Mouse (Mus musculus) hindbrain, embryonic 13.5 days (tissue): ENCODE measurements at regions not wholly inside any gene's neighbourhood (a gene's known extent, or its start where the extent isn't known, plus 50 kb on each side); places are given as distances from the start of the nearest gene placed in this dataset.
A peak's percentile ranks its signal among the peaks of the same experiment; 100 is the strongest.

Experiments used
- ATAC-seq: fragments of 200-750 bp; cut with Nextera tagmentation; 2 replicates; pipeline ENCODE4 v1.8.0; 2017; ENCODE audit warnings: moderate TSS enrichment; ENCODE audit not compliant: low FRiP score
- H3K27ac ChIP-seq: fragments of 300-500 bp; sonication (generic); 2 replicates; pipeline ENCODE4 v1.5.1; 2015; ENCODE audit warnings: inconsistent platforms, mild to moderate bottlenecking, moderate library complexity
- H3K27me3 ChIP-seq: fragments of 300-500 bp; sonication (generic); 2 replicates; pipeline ENCODE4 v1.6.1; 2015; ENCODE audit warnings: mild to moderate bottlenecking, inconsistent platforms
- H3K36me3 ChIP-seq: fragments of 300-500 bp; sonication (generic); 2 replicates; pipeline ENCODE4 v1.6.1; 2015; ENCODE audit warnings: mild to moderate bottlenecking, inconsistent platforms
- H3K4me1 ChIP-seq: fragments of 300-500 bp; sonication (generic); replicated peaks from 2 replicates; pipeline ENCODE4 v1.6.1; 2015; ENCODE audit warnings: inconsistent platforms
- H3K4me2 ChIP-seq: fragments of 300-500 bp; sonication (generic); 2 replicates; pipeline ENCODE4 v1.6.1; 2015; ENCODE audit warnings: inconsistent platforms, mild to moderate bottlenecking, moderate library complexity
- H3K4me3 ChIP-seq: fragments of 300-500 bp; sonication (generic); 2 replicates; pipeline ENCODE4 v1.5.1; 2015; ENCODE audit warnings: mild to moderate bottlenecking, inconsistent platforms
- H3K9ac ChIP-seq: fragments of 300-500 bp; sonication (generic); 2 replicates; pipeline ENCODE4 v1.6.1; 2015; ENCODE audit warnings: mild to moderate bottlenecking, inconsistent platforms
- H3K9me3 ChIP-seq: fragments of 300-500 bp; sonication (generic); 2 replicates; pipeline ENCODE4 v1.6.1; 2016; ENCODE audit warnings: inconsistent platforms
- WGBS: fragments of 180-500 bp; shearing (Covaris S2); methylation state at CpG from one replicate; pipeline ENCODE4 v1.1.7; 2015; 5-methylcytosine and 5-hydroxymethylcytosine counted together

DNA sequence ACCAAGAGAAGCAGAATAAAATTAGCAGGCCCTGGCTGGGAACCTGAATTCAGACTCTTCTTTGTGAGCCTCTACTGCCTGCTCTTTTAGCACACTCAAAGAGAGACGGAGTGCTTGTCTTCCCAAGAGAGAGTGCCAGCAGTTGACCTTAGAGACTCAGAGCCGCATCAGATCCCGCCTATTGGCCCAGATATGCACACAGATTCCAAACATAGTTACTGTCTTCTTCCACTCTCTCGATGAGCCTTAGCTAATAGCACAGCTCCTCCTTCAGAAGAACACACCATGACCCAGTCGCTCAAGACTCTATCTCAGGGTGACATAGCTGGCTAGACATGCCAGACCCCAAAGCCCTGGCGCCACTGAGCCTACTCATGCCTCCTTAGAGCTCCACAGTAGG lies 139.8 kb downstream of the Fgf18 start:
- no peaks in the 10 kb centered on the region for H3K27me3 ChIP-seq
- H3K9ac ChIP-seq, result no peak overlapping the region
- H3K4me2 ChIP-seq, result no peak overlapping the region
- ATAC-seq, result no peak
- no peak overlapping the region for H3K27ac ChIP-seq
- no peak overlapping the region for H3K4me3 ChIP-seq
- WGBS, result 91% methylated on average over 6 of the region's 6 CpGs
- H3K9me3 ChIP-seq, result no peaks in the 10 kb centered on the region
- H3K4me1 ChIP-seq, result peaks cover 12% of the 10 kb centered on the region
- no peaks in the 10 kb centered on the region for H3K36me3 ChIP-seq

DNA sequence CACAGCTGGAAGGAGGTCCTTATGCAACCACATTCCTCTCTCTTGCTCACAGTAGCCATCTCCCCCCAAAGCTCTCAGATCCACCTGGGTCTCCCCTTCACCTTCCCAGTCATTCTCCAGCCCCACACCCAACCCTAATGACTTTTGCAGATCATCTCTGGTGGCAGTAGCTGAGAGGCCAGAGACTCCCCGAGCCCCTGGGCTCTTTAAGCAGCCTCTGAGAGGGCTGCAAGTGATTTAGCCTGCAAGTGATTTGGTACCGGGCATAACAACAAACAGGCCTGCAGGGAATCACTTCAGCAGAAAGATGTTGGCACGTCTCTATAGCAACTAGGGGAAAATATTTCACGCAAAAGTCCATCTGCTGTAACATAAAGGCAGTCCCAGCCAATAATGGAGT lies 142.0 kb downstream of the Fgf18 start:
- no peak overlapping the region for H3K4me3 ChIP-seq
- H3K9ac ChIP-seq, result no peak overlapping the region
- H3K9me3 ChIP-seq, result no peaks in the 10 kb centered on the region
- H3K27me3 ChIP-seq, result no peaks in the 10 kb centered on the region
- 19% methylated on average over 4 of the region's 4 CpGs for WGBS
- ATAC-seq, result 0 out of 2 replicates have a peak, but pooled peaks have one; percentile 28
- H3K36me3 ChIP-seq, result no peaks in the 10 kb centered on the region
- peak overlapping the region; percentile 49 for H3K27ac ChIP-seq
- H3K4me2 ChIP-seq, result no peak overlapping the region
- H3K4me1 ChIP-seq, result peaks cover 12% of the 10 kb centered on the region

DNA sequence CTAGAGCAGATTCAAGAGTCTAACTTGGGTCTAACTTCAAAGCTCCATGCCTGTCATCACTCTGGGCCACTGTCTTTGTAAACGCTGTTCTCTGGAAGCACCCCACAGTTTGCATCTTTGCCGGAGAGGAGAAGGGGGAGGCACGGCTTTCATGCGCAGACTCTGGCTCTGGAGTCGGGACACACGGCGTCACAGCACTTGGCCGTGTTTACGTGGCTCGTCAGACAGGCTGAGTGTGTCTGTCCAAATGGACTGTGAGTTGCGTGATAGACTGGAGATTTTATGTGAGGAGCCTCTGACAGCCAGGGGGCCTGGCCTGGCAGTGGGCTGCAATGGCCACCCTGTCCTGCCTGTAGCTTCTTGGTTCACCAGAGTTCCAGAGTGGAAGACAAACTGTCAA lies 142.6 kb downstream of the Fgf18 start:
- no peaks in the 10 kb centered on the region for H3K36me3 ChIP-seq
- ATAC-seq, result 0 out of 2 replicates have a peak, but pooled peaks have one; percentile 3
- H3K9me3 ChIP-seq, result no peaks in the 10 kb centered on the region
- H3K4me1 ChIP-seq, result peaks cover 12% of the 10 kb centered on the region
- H3K4me2 ChIP-seq, result no peak overlapping the region
- H3K9ac ChIP-seq, result no peak overlapping the region
- H3K4me3 ChIP-seq, result no peak overlapping the region
- 84% methylated on average over 11 of the region's 11 CpGs for WGBS
- H3K27ac ChIP-seq, result no peak overlapping the region
- no peaks in the 10 kb centered on the region for H3K27me3 ChIP-seq

DNA sequence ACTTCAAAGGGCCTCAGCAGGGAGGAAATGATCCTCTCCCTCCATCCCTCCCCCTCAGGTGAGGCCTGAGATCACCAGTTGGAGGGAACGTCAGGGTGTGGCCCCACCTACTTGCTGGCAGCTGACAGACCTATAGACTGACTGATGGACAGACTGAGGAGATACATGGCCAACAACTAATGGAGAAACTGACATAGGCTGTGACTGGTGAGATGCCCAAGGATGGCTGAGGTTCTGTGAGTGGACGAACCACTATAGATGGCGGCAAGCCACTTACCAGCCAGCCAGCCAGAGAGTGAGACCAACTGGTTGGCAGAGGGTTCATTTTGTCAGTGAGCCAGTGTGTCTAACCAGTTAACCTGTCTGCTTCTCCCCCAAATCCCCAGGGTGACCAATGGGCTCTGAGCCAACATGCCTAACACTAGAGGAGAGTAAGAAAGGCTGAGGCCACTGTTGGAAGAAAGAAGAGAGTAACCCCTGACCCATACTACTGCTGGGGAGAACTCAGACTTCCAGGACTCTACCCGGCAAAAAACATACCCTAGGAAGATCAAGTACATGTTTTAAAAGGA lies 147.4 kb downstream of the Fgf18 start:
- H3K27ac ChIP-seq, result no peak overlapping the region
- WGBS, result 89% methylated on average over 4 of the region's 4 CpGs
- H3K27me3 ChIP-seq, result no peaks in the 10 kb centered on the region
- no peaks in the 10 kb centered on the region for H3K9me3 ChIP-seq
- H3K4me1 ChIP-seq, result peaks cover 3% of the 10 kb centered on the region; the same call in 1 of the 2 replicates
- H3K4me2 ChIP-seq, result no peak overlapping the region
- no peak overlapping the region for H3K4me3 ChIP-seq
- ATAC-seq, result no peak
- no peaks in the 10 kb centered on the region for H3K36me3 ChIP-seq
- no peak overlapping the region for H3K9ac ChIP-seq

DNA sequence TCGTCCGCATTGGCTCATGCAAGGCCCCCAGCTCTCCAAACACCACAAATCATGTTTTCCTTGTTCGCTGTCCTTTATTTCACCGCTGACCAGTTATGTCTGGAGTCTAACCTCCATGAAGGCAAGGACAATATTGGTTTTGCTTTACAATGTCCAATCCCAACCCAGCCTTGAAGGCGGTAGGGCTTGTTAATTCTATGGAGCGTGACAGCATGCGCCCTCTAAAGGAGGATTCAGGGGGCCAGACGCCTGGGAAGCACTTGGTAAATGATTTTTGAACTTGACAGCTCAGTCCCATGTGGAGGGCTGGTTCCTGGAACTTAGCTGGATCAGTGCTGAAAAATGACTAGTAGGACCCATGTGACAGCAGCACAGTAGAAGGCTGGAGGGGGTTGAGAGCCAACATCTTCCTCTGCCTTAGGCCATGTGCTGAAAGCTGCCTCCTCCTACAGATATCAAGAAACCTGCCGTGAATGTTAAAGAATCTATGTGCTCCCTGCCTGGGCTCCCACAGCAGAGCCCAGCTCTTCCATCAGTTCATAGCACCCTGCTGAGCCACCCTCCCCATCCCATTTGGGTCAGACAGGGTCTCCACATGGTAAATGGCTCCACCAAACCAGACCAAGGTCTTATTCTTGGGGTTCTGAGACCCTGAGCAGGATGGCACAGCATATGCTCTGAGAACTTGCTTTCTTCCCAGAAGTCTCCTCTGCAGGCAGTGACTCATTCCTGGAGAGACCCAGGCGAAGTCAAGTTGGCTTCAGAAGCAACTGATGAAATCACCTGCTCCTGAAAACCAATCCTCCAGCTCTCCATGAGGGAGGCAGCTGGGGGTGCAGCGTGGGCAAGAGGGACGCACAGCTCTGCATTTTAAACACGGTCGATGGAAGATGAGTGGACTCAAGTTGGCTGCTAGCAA lies 148.3 kb downstream of the Fgf18 start:
- Histone ChIP-seq H3K36me3 (no peaks in the 10 kb centered on the region), H3K27ac (no peak overlapping the region), H3K4me3 (no peak overlapping the region), H3K4me1 (no peaks in the 10 kb centered on the region), H3K9ac (no peak overlapping the region), H3K27me3 (no peaks in the 10 kb centered on the region), H3K9me3 (no peaks in the 10 kb centered on the region), H3K4me2 (no peak overlapping the region)
- WGBS, result 82% methylated on average over 14 of the region's 14 CpGs
- no peak for ATAC-seq

DNA sequence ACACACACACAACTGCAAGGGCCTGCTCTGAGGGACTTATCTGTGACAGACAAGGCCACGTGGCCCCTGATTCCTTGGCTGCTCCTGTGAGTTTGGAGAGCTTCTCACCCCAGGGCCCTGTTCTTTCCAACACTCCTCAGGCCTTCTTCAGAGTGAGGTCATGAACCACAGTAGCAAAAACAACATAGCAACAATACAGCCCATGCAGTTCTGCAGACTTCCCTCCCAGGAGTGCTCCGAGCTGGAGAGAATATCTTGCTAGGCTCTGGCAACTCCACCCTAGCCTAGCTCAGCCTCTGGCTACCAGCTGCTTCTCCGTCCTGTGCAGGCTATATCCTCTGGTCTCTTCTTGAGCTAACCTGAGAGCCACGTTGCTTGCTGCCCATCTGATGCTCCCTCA lies 152.8 kb downstream of the Fgf18 start:
- Histone ChIP-seq H3K4me2 (no peak overlapping the region), H3K36me3 (no peaks in the 10 kb centered on the region), H3K9ac (no peak overlapping the region), H3K27ac (no peak overlapping the region), H3K9me3 (no peaks in the 10 kb centered on the region), H3K27me3 (0 out of 2 replicates have a peak, but pooled peaks cover 3% of the 10 kb centered on the region), H3K4me3 (no peak overlapping the region), H3K4me1 (no peaks in the 10 kb centered on the region)
- 73% methylated on average over 4 of the region's 4 CpGs for WGBS
- ATAC-seq, result no peak

DNA sequence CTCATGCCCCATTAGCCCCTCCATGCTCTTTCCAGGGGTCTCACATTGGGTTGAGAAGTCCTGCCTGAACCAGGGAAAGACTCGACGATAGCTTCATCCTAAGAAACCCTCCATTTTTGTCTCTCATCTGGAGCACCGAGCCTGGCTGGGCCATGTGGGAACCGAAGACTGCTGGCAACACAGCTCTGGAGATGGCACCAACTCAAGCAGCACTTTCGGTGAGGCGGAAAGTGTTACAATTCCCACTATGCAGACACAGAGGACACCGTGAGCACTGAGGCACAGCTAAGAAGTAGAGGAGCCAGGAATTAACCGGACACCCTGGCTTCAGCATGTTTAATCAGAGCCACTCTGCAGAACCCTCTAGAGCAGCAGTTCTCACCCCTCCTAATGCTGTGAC lies 153.8 kb downstream of the Fgf18 start:
- no peak for ATAC-seq
- Histone ChIP-seq H3K4me2 (no peak overlapping the region), H3K36me3 (no peaks in the 10 kb centered on the region), H3K9ac (no peak overlapping the region), H3K9me3 (no peaks in the 10 kb centered on the region), H3K27ac (no peak overlapping the region), H3K4me3 (no peak overlapping the region), H3K27me3 (0 out of 2 replicates have a peak, but pooled peaks cover 3% of the 10 kb centered on the region), H3K4me1 (no peaks in the 10 kb centered on the region)
- 88% methylated on average over 8 of the region's 8 CpGs for WGBS

DNA sequence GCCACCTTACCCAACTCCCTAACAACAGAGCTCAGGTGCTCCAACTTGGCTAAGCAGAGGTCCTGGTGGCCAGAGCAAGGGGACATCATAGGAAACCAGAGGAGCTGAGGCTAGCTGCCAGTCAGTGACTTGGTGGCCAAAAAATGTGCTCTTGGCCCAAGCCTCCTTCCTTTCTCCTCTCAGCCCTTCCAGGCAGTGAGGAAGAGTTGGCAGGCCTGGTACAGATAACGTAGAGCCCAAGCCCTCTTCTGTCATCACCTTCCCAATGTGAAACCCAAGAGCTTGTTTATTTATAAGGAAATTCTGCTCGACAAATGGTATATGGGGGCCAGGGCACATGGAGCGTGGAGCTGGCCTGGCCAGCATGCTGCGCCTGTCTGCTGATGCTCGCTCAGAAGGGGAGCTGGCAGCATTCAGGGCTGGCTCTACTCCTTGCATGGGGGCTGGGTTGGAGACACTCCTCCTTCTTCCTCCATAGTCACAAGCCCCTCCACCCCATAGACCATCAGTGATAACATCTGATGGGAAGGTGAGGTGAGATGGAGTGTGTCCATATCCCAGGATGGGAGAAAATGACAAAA lies 156.1 kb downstream of the Fgf18 start:
- Histone ChIP-seq H3K9ac (no peak overlapping the region), H3K9me3 (no peaks in the 10 kb centered on the region), H3K27ac (no peak overlapping the region), H3K4me1 (no peaks in the 10 kb centered on the region), H3K4me2 (no peak overlapping the region), H3K4me3 (no peak overlapping the region), H3K36me3 (no peaks in the 10 kb centered on the region), H3K27me3 (0 out of 2 replicates have a peak, but pooled peaks cover 3% of the 10 kb centered on the region)
- no peak for ATAC-seq
- WGBS, result 87% methylated on average over 5 of the region's 5 CpGs

DNA sequence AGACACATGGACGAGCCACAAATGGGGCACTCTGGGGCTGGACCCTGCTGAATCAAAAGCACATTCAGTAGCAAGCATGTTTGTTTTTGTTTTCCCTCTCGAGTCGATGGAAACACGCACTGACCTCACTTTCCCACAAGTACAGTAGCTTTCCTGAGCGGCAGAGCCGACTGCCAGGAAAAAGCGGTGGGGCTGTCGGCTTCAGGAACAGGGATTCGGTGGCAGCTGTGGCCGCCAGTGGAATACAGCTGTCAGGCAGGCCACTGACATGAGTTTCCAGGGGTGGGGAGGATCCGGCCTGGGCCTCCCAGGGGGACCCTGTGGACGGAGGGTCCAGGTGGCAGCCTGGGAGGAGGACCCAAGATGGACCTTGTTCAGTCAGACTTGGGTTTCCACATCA lies 157.0 kb downstream of the Fgf18 start:
- Histone ChIP-seq H3K9me3 (no peaks in the 10 kb centered on the region), H3K27ac (no peak overlapping the region), H3K4me3 (no peak overlapping the region), H3K27me3 (0 out of 2 replicates have a peak, but pooled peaks cover 3% of the 10 kb centered on the region), H3K36me3 (no peaks in the 10 kb centered on the region), H3K4me1 (no peaks in the 10 kb centered on the region), H3K9ac (no peak overlapping the region), H3K4me2 (no peak overlapping the region)
- 90% methylated on average over 12 of the region's 12 CpGs for WGBS
- ATAC-seq, result no peak

DNA sequence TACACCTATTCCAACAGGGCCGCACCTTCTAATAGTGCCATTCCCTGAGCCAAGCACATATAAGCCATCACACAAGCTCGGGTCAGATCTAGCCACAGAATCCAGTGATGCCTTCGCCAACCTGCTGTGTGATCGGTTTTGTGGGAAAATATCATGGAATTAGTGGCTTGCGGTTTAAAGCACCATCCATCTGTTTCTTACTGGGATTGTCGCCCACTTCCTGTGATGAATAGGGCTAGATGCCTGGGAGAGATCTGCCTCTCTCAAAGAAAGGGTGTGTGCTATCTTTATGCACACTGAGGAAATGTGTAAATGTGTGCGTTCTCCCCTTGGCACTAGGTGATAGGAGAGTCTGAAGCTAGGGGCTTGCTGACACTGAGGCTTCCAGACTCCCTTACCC lies 154.5 kb upstream of the Smim23 start:
- ATAC-seq, result no peak

DNA sequence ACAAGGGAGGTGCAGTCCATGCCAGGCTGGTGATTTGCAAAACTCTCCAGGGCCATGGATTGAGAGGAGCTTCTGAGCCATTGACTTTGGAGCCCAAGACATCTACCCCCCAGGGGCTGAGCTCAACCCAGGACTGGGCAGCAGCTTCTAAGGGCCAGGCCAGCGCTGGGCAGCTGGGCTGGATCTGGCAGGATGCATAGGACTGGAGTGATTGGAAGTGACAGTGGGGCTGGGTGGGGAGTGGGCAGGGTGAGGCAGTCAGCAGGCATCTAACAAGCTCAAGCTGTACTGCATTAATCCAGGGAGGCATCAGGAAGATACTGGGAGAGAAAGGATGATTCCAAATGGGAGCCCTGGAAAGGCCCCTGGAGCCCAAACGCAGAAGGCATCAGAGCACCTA lies 152.2 kb upstream of the Smim23 start:
- no peak overlapping the region for H3K9ac ChIP-seq
- H3K4me2 ChIP-seq, result no peak overlapping the region
- no peaks in the 10 kb centered on the region for H3K36me3 ChIP-seq
- no peaks in the 10 kb centered on the region for H3K4me1 ChIP-seq
- 87% methylated on average over 2 of the region's 2 CpGs for WGBS
- H3K27me3 ChIP-seq, result no peaks in the 10 kb centered on the region
- ATAC-seq, result no peak
- H3K9me3 ChIP-seq, result peaks cover 4% of the 10 kb centered on the region; the same call in 1 of the 2 replicates
- H3K4me3 ChIP-seq, result no peak overlapping the region
- no peak overlapping the region for H3K27ac ChIP-seq

More for the DNA sequence above, 154.5 kb upstream of the Smim23 start:
- no peaks in the 10 kb centered on the region for H3K27me3 ChIP-seq
- H3K36me3 ChIP-seq, result no peaks in the 10 kb centered on the region
- H3K27ac ChIP-seq, result no peak overlapping the region
- WGBS, result 94% methylated on average over 7 of the region's 7 CpGs
- no peaks in the 10 kb centered on the region for H3K4me1 ChIP-seq
- H3K9ac ChIP-seq, result no peak overlapping the region
- H3K4me3 ChIP-seq, result no peak overlapping the region
- H3K9me3 ChIP-seq, result peaks cover 4% of the 10 kb centered on the region; the same call in 1 of the 2 replicates
- no peak overlapping the region for H3K4me2 ChIP-seq

DNA sequence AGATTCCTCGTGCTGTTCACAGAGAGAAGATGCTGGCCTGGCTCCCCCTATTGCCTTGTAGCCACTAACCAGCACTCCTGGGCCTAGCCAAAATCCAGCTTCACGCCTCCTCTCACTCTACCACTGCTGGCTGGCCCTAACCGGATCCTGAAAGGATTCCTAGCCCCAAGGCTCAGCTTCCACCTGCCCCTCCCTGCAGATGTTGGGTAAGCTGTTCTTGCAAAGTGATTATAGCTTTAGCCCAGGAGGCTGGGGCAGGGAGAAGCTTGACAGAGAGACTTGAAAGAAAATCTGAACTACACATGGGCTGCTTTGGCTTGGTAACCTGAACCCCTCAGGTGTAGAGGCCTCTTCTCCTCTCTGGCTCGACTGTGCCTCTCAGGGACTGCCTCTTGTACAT lies 149.0 kb upstream of the Smim23 start:
- ATAC-seq, result no peak
- Histone ChIP-seq H3K36me3 (no peaks in the 10 kb centered on the region), H3K27ac (no peak overlapping the region), H3K9ac (no peak overlapping the region), H3K4me3 (no peak overlapping the region), H3K4me2 (no peak overlapping the region), H3K27me3 (no peaks in the 10 kb centered on the region), H3K4me1 (no peaks in the 10 kb centered on the region), H3K9me3 (no peaks in the 10 kb centered on the region)
- 74% methylated on average over 4 of the region's 4 CpGs for WGBS
